Comparison of ENCODE assay signal across 21 mouse cellular contexts in the genomic region with DNA sequence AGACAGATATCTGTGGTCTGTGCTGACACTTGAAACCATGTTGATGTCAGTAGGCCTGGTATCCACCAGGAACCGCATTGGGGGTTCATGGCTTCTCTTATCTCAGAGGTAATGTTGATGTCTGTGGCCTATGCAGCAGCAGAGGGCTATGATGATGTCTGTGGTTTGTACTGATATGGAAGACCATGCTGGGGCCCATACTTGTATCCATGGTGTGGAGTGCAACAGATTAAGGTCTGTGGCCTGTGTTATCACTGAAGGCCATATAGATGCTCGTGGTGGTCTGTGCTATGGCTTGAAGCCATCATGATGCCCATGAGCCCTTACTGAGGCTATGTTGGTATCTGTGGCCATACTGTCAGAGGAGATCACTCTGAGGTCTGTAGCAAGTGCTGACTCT.
A peak's percentile ranks its signal among the peaks of the same experiment; 100 is the strongest.
DNase-seq lines count a peak whose midpoint lies in the region; ATAC-seq and TF ChIP-seq lines count a peak whose summit lies in the region.
"Had no signal": no experiment of that assay in that cellular context is flagged by ENCODE, and none has a peak within 500 bp of the region (broad histone marks: within the 10 kb centered on the region; RNA-seq: fewer than 3 reads in every experiment).

No protein-coding gene starts in this region.

- H3K36me3 ChIP-seq in stomach, embryonic 15.5 days = no peaks in the 10 kb centered on the region
- H3K36me3 ChIP-seq in stomach, postnatal 0 days (ENCODE audit: control insufficient read depth, insufficient read depth, low read length) = no peaks in the 10 kb centered on the region
- H3K36me3 ChIP-seq in liver, embryonic 15.5 days (replicated peaks) = no peaks in the 10 kb centered on the region
- H3K36me3 ChIP-seq in stomach, embryonic 16.5 days (ENCODE audit: control insufficient read depth, insufficient read depth, low read length) = no peaks in the 10 kb centered on the region
- H3K36me3 ChIP-seq in embryonic facial prominence, embryonic 10.5 days (replicated peaks) = no peaks in the 10 kb centered on the region
- no peaks in the 10 kb centered on the region for H3K36me3 ChIP-seq in hindbrain, embryonic 14.5 days (replicated peaks; ENCODE audit: control insufficient read depth, insufficient read depth)
- H3K36me3 ChIP-seq: embryonic facial prominence, embryonic 13.5 days; heart, embryonic 15.5 days had no signal

- H3K9me3 ChIP-seq in stomach, embryonic 15.5 days = no peaks in the 10 kb centered on the region
- no peaks in the 10 kb centered on the region for H3K9me3 ChIP-seq in stomach, postnatal 0 days (ENCODE audit: control insufficient read depth, low read length)
- H3K9me3 ChIP-seq in liver, embryonic 15.5 days (replicated peaks) = no peaks in the 10 kb centered on the region
- no peaks in the 10 kb centered on the region for H3K9me3 ChIP-seq in stomach, embryonic 16.5 days (replicated peaks; ENCODE audit: control insufficient read depth, low read length)
- H3K9me3 ChIP-seq in embryonic facial prominence, embryonic 10.5 days = no peaks in the 10 kb centered on the region
- no peaks in the 10 kb centered on the region for H3K9me3 ChIP-seq in hindbrain, embryonic 14.5 days (ENCODE audit: control insufficient read depth, low read length)
- H3K9me3 ChIP-seq: embryonic facial prominence, embryonic 13.5 days; heart, embryonic 15.5 days had no signal

- no peak for DNase-seq in stomach, postnatal 0 days (ENCODE audit: low spot score)
- DNase-seq in adrenal gland, adult 2 months = no peak
- no peak for DNase-seq in embryonic facial prominence, embryonic 10.5 days (ENCODE audit: low spot score)
- DNase-seq in hindbrain, embryonic 14.5 days (ENCODE audit: low spot score) = no peak
- DNase-seq: adrenal gland, postnatal 10 days; B cell, adult 2 months; cerebellum, adult 11 months; gastrocnemius, postnatal 10 days; heart, postnatal 4 days; layer of hippocampus, postnatal 36 days; thymus, postnatal 25 days had no signal

- no peak for TF ChIP-seq EP300 in stomach, postnatal 0 days (optimal IDR thresholded peaks at IDR 0.05)

- peak; percentile 73; the same call in 1 of the 2 replicates for ATAC-seq in stomach, embryonic 15.5 days (ENCODE audit: insufficient read depth, low FRiP score, low read depth)
- ATAC-seq in stomach, postnatal 0 days (ENCODE audit: low FRiP score, low TSS enrichment) = no peak
- ATAC-seq in granulocyte monocyte progenitor cell, adult 5-6 weeks (replicated peaks; ENCODE audit: poor library complexity, severe bottlenecking) = peak; percentile 56
- peak; percentile 99 for ATAC-seq in liver, embryonic 15.5 days (ENCODE audit: insufficient read depth)
- peak; percentile 21; the same call in 1 of the 2 replicates for ATAC-seq in stomach, embryonic 16.5 days (ENCODE audit: insufficient read depth, low FRiP score)
- no peak for ATAC-seq in hindbrain, embryonic 14.5 days (ENCODE audit: low FRiP score)
- ATAC-seq: hindbrain, postnatal 0 days; intestine, postnatal 0 days; midbrain, embryonic 16.5 days had no signal

- no peak for TF ChIP-seq CTCF in stomach, postnatal 0 days (IDR thresholded peaks at IDR 0.05; ENCODE audit: low read depth)

- H3K27me3 ChIP-seq in stomach, embryonic 15.5 days (replicated peaks) = no peaks in the 10 kb centered on the region
- H3K27me3 ChIP-seq in stomach, postnatal 0 days (ENCODE audit: control insufficient read depth, insufficient read depth, low read length) = no peaks in the 10 kb centered on the region
- H3K27me3 ChIP-seq in liver, embryonic 15.5 days = no peaks in the 10 kb centered on the region
- H3K27me3 ChIP-seq in stomach, embryonic 16.5 days (ENCODE audit: control insufficient read depth, insufficient read depth, low read length) = no peaks in the 10 kb centered on the region
- H3K27me3 ChIP-seq in embryonic facial prominence, embryonic 10.5 days (replicated peaks; ENCODE audit: low read depth, poor library complexity, severe bottlenecking) = no peaks in the 10 kb centered on the region
- no peaks in the 10 kb centered on the region for H3K27me3 ChIP-seq in hindbrain, embryonic 14.5 days (ENCODE audit: control insufficient read depth, insufficient read depth, low read length)
- H3K27me3 ChIP-seq: embryonic facial prominence, embryonic 13.5 days; heart, embryonic 15.5 days had no signal

- WGBS in stomach, embryonic 15.5 days = 82% methylated on average over 2 of the region's 2 CpGs
- 89% methylated on average over 2 of the region's 2 CpGs for WGBS in stomach, postnatal 0 days
- 17% methylated on average over 2 of the region's 2 CpGs for WGBS in liver, embryonic 15.5 days (ENCODE audit: insufficient replicate concordance)
- 86% methylated on average over 2 of the region's 2 CpGs for WGBS in stomach, embryonic 16.5 days
- 86% methylated on average over 2 of the region's 2 CpGs for WGBS in embryonic facial prominence, embryonic 10.5 days
- WGBS in hindbrain, embryonic 14.5 days = 89% methylated on average over 2 of the region's 2 CpGs

- no peak overlapping the region for H3K27ac ChIP-seq in stomach, embryonic 15.5 days
- no peak overlapping the region for H3K27ac ChIP-seq in stomach, postnatal 0 days (replicated peaks)
- peak overlapping the region; percentile 42 for H3K27ac ChIP-seq in liver, embryonic 15.5 days (replicated peaks)
- H3K27ac ChIP-seq in stomach, embryonic 16.5 days (ENCODE audit: low read length) = no peak overlapping the region
- no peak overlapping the region for H3K27ac ChIP-seq in embryonic facial prominence, embryonic 10.5 days (replicated peaks)
- no peak overlapping the region for H3K27ac ChIP-seq in hindbrain, embryonic 14.5 days
- H3K27ac ChIP-seq: embryonic facial prominence, embryonic 13.5 days; heart, embryonic 15.5 days; hindbrain, postnatal 0 days; kidney, postnatal 0 days had no signal

- H3K4me3 ChIP-seq in stomach, embryonic 15.5 days (replicated peaks) = no peak overlapping the region
- H3K4me3 ChIP-seq in stomach, postnatal 0 days (ENCODE audit: low read depth, low read length) = no peak overlapping the region
- H3K4me3 ChIP-seq in liver, embryonic 15.5 days (replicated peaks) = no peak overlapping the region
- H3K4me3 ChIP-seq in stomach, embryonic 16.5 days (replicated peaks; ENCODE audit: low read length) = no peak overlapping the region
- H3K4me3 ChIP-seq in embryonic facial prominence, embryonic 10.5 days = no peak overlapping the region
- no peak overlapping the region for H3K4me3 ChIP-seq in hindbrain, embryonic 14.5 days (replicated peaks; ENCODE audit: low read length)
- H3K4me3 ChIP-seq: embryonic facial prominence, embryonic 13.5 days; heart, embryonic 15.5 days had no signal

- no peak overlapping the region for H3K9ac ChIP-seq in stomach, embryonic 15.5 days
- no peak overlapping the region for H3K9ac ChIP-seq in stomach, postnatal 0 days (ENCODE audit: low read length)
- H3K9ac ChIP-seq in liver, embryonic 15.5 days = no peak overlapping the region
- H3K9ac ChIP-seq in stomach, embryonic 16.5 days (ENCODE audit: low read length) = no peak overlapping the region
- no peak overlapping the region for H3K9ac ChIP-seq in hindbrain, embryonic 14.5 days
- H3K9ac ChIP-seq: embryonic facial prominence, embryonic 13.5 days; heart, embryonic 15.5 days had no signal

- no peaks in the 10 kb centered on the region for H3K4me1 ChIP-seq in stomach, embryonic 15.5 days
- H3K4me1 ChIP-seq in stomach, postnatal 0 days (replicated peaks; ENCODE audit: control insufficient read depth, insufficient read depth) = no peaks in the 10 kb centered on the region
- peaks cover 13% of the 10 kb centered on the region for H3K4me1 ChIP-seq in liver, embryonic 15.5 days (replicated peaks)
- H3K4me1 ChIP-seq in stomach, embryonic 16.5 days (ENCODE audit: control insufficient read depth, insufficient read depth, low read length) = no peaks in the 10 kb centered on the region
- H3K4me1 ChIP-seq in embryonic facial prominence, embryonic 10.5 days = no peaks in the 10 kb centered on the region
- H3K4me1 ChIP-seq in hindbrain, embryonic 14.5 days (replicated peaks; ENCODE audit: control insufficient read depth, insufficient read depth, low read length) = no peaks in the 10 kb centered on the region
- H3K4me1 ChIP-seq: embryonic facial prominence, embryonic 13.5 days; heart, embryonic 15.5 days had no signal

- H3K4me2 ChIP-seq in stomach, embryonic 15.5 days = no peak overlapping the region
- H3K4me2 ChIP-seq in stomach, postnatal 0 days (replicated peaks; ENCODE audit: low read depth) = no peak overlapping the region
- no peak overlapping the region; the same call in 1 of the 2 replicates for H3K4me2 ChIP-seq in liver, embryonic 15.5 days
- H3K4me2 ChIP-seq in stomach, embryonic 16.5 days (ENCODE audit: low read depth, low read length) = no peak overlapping the region
- H3K4me2 ChIP-seq in hindbrain, embryonic 14.5 days (replicated peaks) = no peak overlapping the region
- H3K4me2 ChIP-seq: embryonic facial prominence, embryonic 13.5 days; heart, embryonic 15.5 days had no signal

Comparison
In these comparisons a context has a peak if more than half of its experiments do, and no peak if none do; other contexts are left out.
1. ATAC-seq: peak in stomach, embryonic 15.5 days (single experiment), granulocyte monocyte progenitor cell, adult 5-6 weeks (single experiment), liver, embryonic 15.5 days (single experiment) and stomach, embryonic 16.5 days (single experiment); none in stomach, postnatal 0 days (single experiment) and hindbrain, embryonic 14.5 days (single experiment).